Mouse (Mus musculus) neutrophil, adult 59 days (primary cell): ENCODE measurements around the gene 1110065P20Rik. TPM values are rescaled to one million over a fixed set of nuclear protein-coding genes. Genes with fewer than 3 reads are reported as not detected.

ENCODE experiments used
- total RNA-seq, 2 experiments: library from RNA; stranded (reverse); gene quantifications; 1 replicate in 1 of 2; 2 replicates in 1 of 2; pipeline ENCODE4 v1.2.4; 2023

Gene 1110065P20Rik
- 10 to 100 TPM in 1 of 2 experiments, 1 to 10 TPM in 1; 9.9 to 10.7 TPM for total RNA-seq

GRCm38 (mm10) chr4:124850933-124851658 is at the start of gene 1110065P20Rik:
1110065P20Rik (minus strand) TSS chr4:124851196.

DNA sequence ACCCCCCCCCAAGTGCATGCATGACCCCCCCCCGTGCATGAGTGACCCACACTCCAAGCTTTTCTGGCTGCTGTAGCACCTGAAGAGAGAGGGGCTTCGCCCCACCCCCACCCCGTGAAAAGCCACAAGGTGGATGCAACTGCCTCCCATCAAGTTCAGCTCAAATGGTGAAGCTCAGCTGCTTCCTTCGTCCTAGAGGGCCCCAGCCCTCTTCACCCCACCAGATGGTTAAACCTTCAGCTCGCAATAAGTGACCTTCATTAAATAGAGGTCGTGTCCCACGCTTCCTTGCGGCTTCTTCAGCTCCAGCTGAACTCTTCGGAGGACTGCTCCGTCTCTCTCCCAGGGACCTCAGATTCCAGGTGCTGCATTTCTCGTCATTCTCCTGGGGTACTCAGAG is 29.6 kb upstream of the 1110065P20Rik start, which contains the start of gene Epha10:
Epha10 (plus strand) TSS at position 301 of the 400 bp plus-strand sequence.

GRCm38 (mm10) chr4:124861283-124862188 is 10.5 kb upstream of the 1110065P20Rik start, which contains the start of gene Maneal:
Maneal (minus strand) TSS chr4:124862171.

DNA sequence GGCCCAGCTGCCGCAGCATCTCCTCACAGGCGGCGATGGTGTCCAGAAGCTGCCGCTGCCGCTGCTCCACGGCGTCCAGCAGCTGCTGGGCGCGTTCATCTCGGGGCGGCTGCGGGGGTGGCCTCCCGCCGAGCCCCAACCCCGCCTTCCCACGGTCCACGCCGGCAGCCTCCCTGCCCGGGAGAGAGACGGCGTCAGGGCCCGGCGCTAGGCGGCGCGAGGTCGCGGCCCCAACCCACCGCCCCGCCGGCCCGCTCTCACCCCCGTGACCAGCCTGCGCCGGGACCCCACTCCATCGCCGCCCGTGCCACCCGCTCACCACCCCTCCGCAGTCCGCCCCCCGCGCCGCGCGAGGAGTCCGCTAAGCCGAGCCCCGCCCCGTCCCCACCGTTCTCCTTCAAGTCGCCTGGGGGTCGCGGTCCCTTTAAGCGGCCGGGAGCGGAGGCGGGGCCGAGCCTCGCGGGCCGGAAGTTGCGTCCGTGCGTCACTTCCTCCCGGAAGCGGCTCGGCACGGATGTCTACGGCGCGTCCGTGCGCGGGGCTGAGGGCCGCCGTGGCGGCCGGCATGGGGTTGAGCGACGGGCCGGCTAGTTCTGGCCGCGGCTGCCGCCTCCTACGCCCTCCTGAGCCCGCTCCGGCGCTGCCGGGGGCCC is 609 bp downstream of the 1110065P20Rik start, which contains the start of gene Yrdc:
Yrdc (plus strand) TSS at position 419 of the 653 bp plus-strand sequence.

GRCm38 (mm10) chr4:124801552-124802308 is 49.3 kb downstream of the 1110065P20Rik start, which contains the start of gene Mtf1:
Mtf1 (plus strand) TSS chr4:124802104.

Other genes starting within 250 kb of the 1110065P20Rik start
- gene 3100002H09Rik, start 240.4 kb downstream of the 1110065P20Rik start, total RNA-seq, result not detected
- gene Pou3f1, start 194.4 kb downstream of the 1110065P20Rik start, total RNA-seq, result not detected
- gene Utp11, start 157.6 kb downstream of the 1110065P20Rik start, total RNA-seq, result 10 to 100 TPM; 11.2 to 16.5 TPM
- 10 to 100 TPM; 30.7 to 32.9 TPM for gene Fhl3, start 150.5 kb downstream of the 1110065P20Rik start, total RNA-seq
- 10 to 100 TPM; 27.1 to 33.8 TPM for gene Sf3a3, start 136.4 kb downstream of the 1110065P20Rik start, total RNA-seq
- 10 to 100 TPM; 55.9 to 68.3 TPM for gene Inpp5b, start 109.3 kb downstream of the 1110065P20Rik start, total RNA-seq
- gene Mtf1, start 49.1 kb downstream of the 1110065P20Rik start, total RNA-seq, result 10 to 100 TPM; 51.5 to 53.4 TPM
- 10 to 100 TPM; 49.0 to 57.3 TPM for gene Yrdc, start 517 bp downstream of the 1110065P20Rik start, total RNA-seq
- gene Maneal, start 11.0 kb upstream of the 1110065P20Rik start, total RNA-seq, result under 1 TPM in 1 of 2 experiments, not detected in 1; 0.18 TPM
- not detected for gene Epha10, start 29.7 kb upstream of the 1110065P20Rik start, total RNA-seq
- gene 9930104L06Rik, start 85.9 kb upstream of the 1110065P20Rik start, total RNA-seq, result 10 to 100 TPM in 1 of 2 experiments, 1 to 10 TPM in 1; 9.5 to 12.9 TPM
- gene Cdca8, start 88.1 kb upstream of the 1110065P20Rik start, total RNA-seq, result 10 to 100 TPM; 62.1 to 65.9 TPM
- 1 to 10 TPM; 2.1 to 2.6 TPM for gene Rspo1, start 135.2 kb upstream of the 1110065P20Rik start, total RNA-seq
- 10 to 100 TPM; 50.5 to 68.9 TPM for gene Gnl2, start 165.4 kb upstream of the 1110065P20Rik start, total RNA-seq
- gene Dnali1, start 214.5 kb upstream of the 1110065P20Rik start, total RNA-seq, result not detected
- gene Snip1, start 215.5 kb upstream of the 1110065P20Rik start, total RNA-seq, result 10 to 100 TPM; 31.7 to 32.7 TPM
- gene Meaf6, start 233.9 kb upstream of the 1110065P20Rik start, total RNA-seq, result 10 to 100 TPM; 19.1 to 28.1 TPM